Mouse (Mus musculus): Measurements from ENCODE around the gene Nppb. TPM values are rescaled to one million over a fixed set of nuclear protein-coding genes. Genes with fewer than 3 reads are reported as not detected.

Gene Nppb
- polyA plus RNA-seq, 1 experiment from 2014 or later: 0.28 TPM

- Histone ChIP-seq H3K9me3 (no peaks in the 10 kb centered on the region), H3K4me2 (no peak overlapping the region), H3K27ac (no peak overlapping the region), H3K27me3 (no peaks in the 10 kb centered on the region), H3K36me3 (peaks cover 98% of the 10 kb centered on the region), H3K4me3 (no peak overlapping the region), H3K9ac (no peak overlapping the region), H3K4me1 (0 out of 2 replicates have a peak, but pooled peaks cover 4% of the 10 kb centered on the region)
- 87% methylated on average over 3 of the region's 3 CpGs for WGBS
- no peak for ATAC-seq (ENCODE audit: insufficient number of reproducible peaks, insufficient read depth, low FRiP score, low TSS enrichment, low read depth)
Observed at GRCm38 (mm10) chr4:148016981-148017380, 31.4 kb downstream of the Nppb start.

- 0 out of 2 replicates have a peak overlapping the region, but pooled peaks have one; percentile 53 for H3K27ac ChIP-seq
- no peaks in the 10 kb centered on the region for H3K9me3 ChIP-seq
- H3K4me1 ChIP-seq: 0 out of 2 replicates have a peak, but pooled peaks cover 4% of the 10 kb centered on the region
- no peak for ATAC-seq (ENCODE audit: insufficient number of reproducible peaks, insufficient read depth, low FRiP score, low TSS enrichment, low read depth)
- H3K36me3 ChIP-seq: peaks cover 98% of the 10 kb centered on the region
- no peak overlapping the region for H3K9ac ChIP-seq
- no peaks in the 10 kb centered on the region for H3K27me3 ChIP-seq
- 45% methylated on average over 2 of the region's 2 CpGs for WGBS
- no peak overlapping the region for H3K4me2 ChIP-seq
- H3K4me3 ChIP-seq: no peak overlapping the region
Observed at GRCm38 (mm10) chr4:148018410-148018809, 32.8 kb downstream of the Nppb start.

GRCm38 (mm10) chr4:148024003-148024402 is 38.4 kb downstream of the Nppb start:
- WGBS: 92% methylated on average over 3 of the region's 3 CpGs
- ATAC-seq (ENCODE audit: insufficient number of reproducible peaks, insufficient read depth, low FRiP score, low TSS enrichment, low read depth): no peak
- H3K4me2 ChIP-seq: no peak overlapping the region

GRCm38 (mm10) chr4:148029297-148029696 is 43.7 kb downstream of the Nppb start:
- 95% methylated on average over 7 of the region's 7 CpGs for WGBS
- H3K4me1 ChIP-seq: no peaks in the 10 kb centered on the region
- no peak overlapping the region for H3K27ac ChIP-seq
- H3K4me2 ChIP-seq: no peak overlapping the region
- no peaks in the 10 kb centered on the region for H3K9me3 ChIP-seq
- ATAC-seq (ENCODE audit: insufficient number of reproducible peaks, insufficient read depth, low FRiP score, low TSS enrichment, low read depth): no peak
- H3K9ac ChIP-seq: no peak overlapping the region
- H3K4me3 ChIP-seq: no peak overlapping the region
- peaks cover 71% of the 10 kb centered on the region for H3K36me3 ChIP-seq
- no peaks in the 10 kb centered on the region for H3K27me3 ChIP-seq

More at GRCm38 (mm10) chr4:148024003-148024402, 38.4 kb downstream of the Nppb start:
- Histone ChIP-seq H3K4me3 (no peak overlapping the region), H3K36me3 (peaks cover 94% of the 10 kb centered on the region), H3K4me1 (0 out of 2 replicates have a peak, but pooled peaks cover under 1% of the 10 kb centered on the region), H3K27me3 (no peaks in the 10 kb centered on the region), H3K27ac (no peak overlapping the region), H3K9me3 (no peaks in the 10 kb centered on the region), H3K9ac (no peak overlapping the region)

DNA sequence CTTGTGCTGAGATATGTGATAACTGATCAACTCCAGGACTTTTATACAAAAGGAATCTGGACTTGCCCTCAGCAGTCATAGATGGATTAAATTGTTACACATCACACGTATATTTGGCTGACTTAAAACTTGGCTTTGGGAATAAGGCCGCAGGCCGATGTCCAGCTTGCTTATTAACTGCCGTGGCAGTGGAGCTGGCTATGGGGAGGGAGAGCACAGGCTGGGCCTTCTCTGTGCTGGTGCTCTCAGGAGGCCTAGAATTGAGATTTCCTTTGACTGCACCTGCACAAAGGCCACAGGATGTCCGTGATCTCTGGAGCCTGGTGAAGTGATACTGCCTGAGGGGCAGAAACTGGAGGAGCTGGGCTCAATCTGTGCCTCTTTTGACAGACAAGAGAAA is 44.9 kb downstream of the Nppb start:
- Histone ChIP-seq H3K36me3 (peaks cover 71% of the 10 kb centered on the region), H3K4me2 (no peak overlapping the region), H3K4me3 (no peak overlapping the region), H3K27ac (no peak overlapping the region), H3K4me1 (no peaks in the 10 kb centered on the region), H3K27me3 (no peaks in the 10 kb centered on the region), H3K9ac (no peak overlapping the region), H3K9me3 (no peaks in the 10 kb centered on the region)
- ATAC-seq (ENCODE audit: insufficient number of reproducible peaks, insufficient read depth, low FRiP score, low TSS enrichment, low read depth): no peak
- WGBS: 67% methylated on average over 5 of the region's 5 CpGs

DNA sequence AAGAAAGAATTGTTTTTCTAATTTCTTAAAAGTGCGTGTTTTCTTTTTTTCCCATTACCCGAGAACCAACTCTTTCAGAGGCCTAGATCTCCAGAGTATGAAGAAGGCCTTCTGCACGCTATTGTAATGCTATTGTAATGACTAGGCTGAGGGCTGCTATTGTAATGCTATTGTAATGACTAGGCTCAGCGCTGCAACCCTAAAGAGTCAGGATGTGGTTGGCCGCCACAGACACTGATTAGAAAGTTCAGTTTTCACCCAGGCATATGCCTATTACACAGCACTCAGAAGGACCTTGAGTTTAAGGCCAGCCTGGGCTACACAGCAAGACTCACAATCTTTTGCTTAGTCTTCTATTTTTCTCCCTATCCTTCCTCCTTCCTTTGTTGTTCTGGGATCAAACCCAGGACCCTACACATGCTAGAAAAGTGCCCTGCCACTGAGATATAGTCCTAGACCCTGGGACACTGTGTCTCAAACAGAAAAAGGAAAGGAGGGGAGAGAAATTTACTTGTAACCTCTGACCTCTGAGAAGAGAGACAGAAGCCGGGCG is 48.3 kb downstream of the Nppb start:
- Histone ChIP-seq H3K4me2 (no peak overlapping the region), H3K36me3 (peaks cover 46% of the 10 kb centered on the region), H3K4me1 (peaks cover 9% of the 10 kb centered on the region), H3K27ac (no peak overlapping the region), H3K9ac (no peak overlapping the region), H3K9me3 (no peaks in the 10 kb centered on the region), H3K4me3 (no peak overlapping the region), H3K27me3 (no peaks in the 10 kb centered on the region)
- WGBS: 82% methylated on average over 7 of the region's 7 CpGs
- no peak for ATAC-seq (ENCODE audit: insufficient number of reproducible peaks, insufficient read depth, low FRiP score, low TSS enrichment, low read depth)

DNA sequence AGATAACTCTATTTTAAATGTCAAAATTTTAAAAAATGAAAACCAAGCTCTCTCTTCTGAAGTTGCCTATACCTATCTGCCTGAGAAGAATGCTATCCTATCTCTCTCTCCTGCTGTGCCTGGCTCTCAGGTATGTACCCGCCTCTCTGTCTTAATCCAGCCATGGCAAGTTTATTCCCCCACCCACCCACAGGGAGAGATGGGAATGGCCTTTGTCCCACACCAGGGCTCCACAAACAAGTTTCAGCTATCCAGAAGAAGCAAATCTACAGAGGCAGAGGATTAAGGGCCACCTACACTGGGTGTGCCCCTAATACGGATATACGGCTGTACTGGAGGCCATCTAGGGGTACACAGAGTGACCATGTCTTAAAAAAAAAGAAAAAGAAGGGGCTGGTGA is 49.9 kb downstream of the Nppb start:
- no peak overlapping the region for H3K4me3 ChIP-seq
- H3K9ac ChIP-seq: no peak overlapping the region
- H3K4me2 ChIP-seq: no peak overlapping the region
- 87% methylated on average over 3 of the region's 3 CpGs for WGBS
- no peak overlapping the region for H3K27ac ChIP-seq
- H3K36me3 ChIP-seq: peaks cover 38% of the 10 kb centered on the region; the same call in 1 of the 2 replicates
- no peaks in the 10 kb centered on the region for H3K9me3 ChIP-seq
- ATAC-seq (ENCODE audit: insufficient number of reproducible peaks, insufficient read depth, low FRiP score, low TSS enrichment, low read depth): no peak
- H3K27me3 ChIP-seq: no peaks in the 10 kb centered on the region
- peaks cover 23% of the 10 kb centered on the region for H3K4me1 ChIP-seq

Other genes starting within 250 kb of the Nppb start
- 7.6 TPM in 2 replicates for gene Zfp984, start 176.0 kb upstream of the Nppb start, polyA plus RNA-seq (2015; fragmentation: Nextera tagmentation; extraction: Ambion mirVana)
- gene Zfp933, start 137.4 kb upstream of the Nppb start, polyA plus RNA-seq (2015; fragmentation: Nextera tagmentation; extraction: Ambion mirVana): 7.9 and 8.6 TPM in 2 replicates
- 46.1 and 51.3 TPM in 2 replicates for gene Miip, start 117.0 kb upstream of the Nppb start, polyA plus RNA-seq (2015; fragmentation: Nextera tagmentation; extraction: Ambion mirVana)
- gene Fv1, start 116.8 kb upstream of the Nppb start, polyA plus RNA-seq (2015; fragmentation: Nextera tagmentation; extraction: Ambion mirVana): 13.8 and 14.9 TPM in 2 replicates
- gene Mfn2, start 81.1 kb upstream of the Nppb start, polyA plus RNA-seq (2015; fragmentation: Nextera tagmentation; extraction: Ambion mirVana): 34.3 and 34.6 TPM in 2 replicates
- 68.6 and 76.3 TPM in 2 replicates for gene Plod1, start 49.0 kb upstream of the Nppb start, polyA plus RNA-seq (2015; fragmentation: Nextera tagmentation; extraction: Ambion mirVana)
- gene 2510039O18Rik, start 44.9 kb upstream of the Nppb start, polyA plus RNA-seq (2015; fragmentation: Nextera tagmentation; extraction: Ambion mirVana): 14.3 and 17.7 TPM in 2 replicates
- 0.25 and 10.7 TPM in 2 replicates for gene Nppa, start 14.9 kb downstream of the Nppb start, polyA plus RNA-seq (2015; fragmentation: Nextera tagmentation; extraction: Ambion mirVana)
- 8.7 and 8.8 TPM in 2 replicates for gene Clcn6, start 53.0 kb downstream of the Nppb start, polyA plus RNA-seq (2015; fragmentation: Nextera tagmentation; extraction: Ambion mirVana)
- 20.8 and 22.4 TPM in 2 replicates for gene Mthfr, start 53.3 kb downstream of the Nppb start, polyA plus RNA-seq (2015; fragmentation: Nextera tagmentation; extraction: Ambion mirVana)
- 9.7 and 10.1 TPM in 2 replicates for gene Agtrap, start 102.2 kb downstream of the Nppb start, polyA plus RNA-seq (2015; fragmentation: Nextera tagmentation; extraction: Ambion mirVana)
- 70.6 and 76.3 TPM in 2 replicates for gene Mad2l2, start 144.6 kb downstream of the Nppb start, polyA plus RNA-seq (2015; fragmentation: Nextera tagmentation; extraction: Ambion mirVana)
- gene Draxin, start 144.9 kb downstream of the Nppb start, polyA plus RNA-seq (2015; fragmentation: Nextera tagmentation; extraction: Ambion mirVana): 0.78 and 1.1 TPM in 2 replicates
- 14.9 and 15.1 TPM in 2 replicates for gene Fbxo6, start 166.4 kb downstream of the Nppb start, polyA plus RNA-seq (2015; fragmentation: Nextera tagmentation; extraction: Ambion mirVana)
- gene Fbxo44, start 174.7 kb downstream of the Nppb start, polyA plus RNA-seq (2015; fragmentation: Nextera tagmentation; extraction: Ambion mirVana): 13.5 TPM in 2 replicates
- gene Fbxo2, start 174.8 kb downstream of the Nppb start, polyA plus RNA-seq (2015; fragmentation: Nextera tagmentation; extraction: Ambion mirVana): 3.1 and 3.4 TPM in 2 replicates